Mouse (Mus musculus) urinary bladder, adult 18-20 months (tissue): ENCODE results near the gene A830031A19Rik.

ENCODE experiments used
- DNase-seq, 2 experiments: peaks; one replicate each; pipeline ENCODE4 v3.0.0; 2022; ENCODE audit warnings: low spot score in 2 of 2, mixed read lengths in 2 of 2

The A830031A19Rik gene

GRCm38 (mm10) chr11:24095656-24096353, 21.0 kb upstream of the A830031A19Rik start:
- DNase-seq = no peak

DNA sequence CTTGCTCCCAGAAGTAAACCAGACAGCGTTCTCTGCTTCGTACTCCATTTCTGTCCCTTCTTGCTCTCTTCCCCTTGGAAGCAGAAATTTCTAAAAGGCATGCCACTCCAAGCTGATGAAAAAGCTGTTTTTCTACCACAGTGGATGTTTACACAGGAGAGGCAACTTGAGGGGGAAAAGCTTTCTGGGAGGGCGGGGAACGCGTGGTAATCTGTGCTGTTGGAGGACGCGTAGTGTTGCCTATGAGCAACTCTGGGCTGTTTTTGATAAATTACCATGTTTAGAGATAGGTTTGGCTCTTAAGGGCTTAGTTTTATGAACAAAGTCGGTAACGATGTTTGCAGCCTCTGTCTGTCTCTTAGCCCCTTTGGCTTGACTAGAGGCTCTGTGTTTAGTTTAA, 20.4 kb upstream of the A830031A19Rik start:
- DNase-seq = no peak

GRCm38 (mm10) chr11:24094086-24094487, 19.2 kb upstream of the A830031A19Rik start:
- no peak for DNase-seq

DNA sequence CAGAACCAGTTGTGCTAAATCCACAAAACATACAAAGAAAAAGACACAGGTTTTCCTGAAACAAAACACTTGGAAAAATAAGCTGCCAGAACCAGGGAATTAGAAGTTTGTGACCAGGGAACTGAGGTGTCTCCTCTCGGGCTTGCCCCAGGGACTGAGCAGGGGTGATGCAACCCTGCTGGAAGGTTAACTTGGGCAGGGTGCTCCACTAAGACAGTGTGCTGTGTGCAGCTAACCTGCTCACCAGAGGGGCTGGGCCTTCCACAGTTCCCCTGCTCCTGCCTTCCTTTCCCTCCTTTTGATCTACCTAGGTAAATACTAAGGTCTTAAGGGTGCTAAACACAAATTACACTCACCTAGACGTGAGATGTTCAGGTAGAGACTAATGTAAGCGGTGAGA, 17.8 kb upstream of the A830031A19Rik start:
- no peak for DNase-seq

DNA sequence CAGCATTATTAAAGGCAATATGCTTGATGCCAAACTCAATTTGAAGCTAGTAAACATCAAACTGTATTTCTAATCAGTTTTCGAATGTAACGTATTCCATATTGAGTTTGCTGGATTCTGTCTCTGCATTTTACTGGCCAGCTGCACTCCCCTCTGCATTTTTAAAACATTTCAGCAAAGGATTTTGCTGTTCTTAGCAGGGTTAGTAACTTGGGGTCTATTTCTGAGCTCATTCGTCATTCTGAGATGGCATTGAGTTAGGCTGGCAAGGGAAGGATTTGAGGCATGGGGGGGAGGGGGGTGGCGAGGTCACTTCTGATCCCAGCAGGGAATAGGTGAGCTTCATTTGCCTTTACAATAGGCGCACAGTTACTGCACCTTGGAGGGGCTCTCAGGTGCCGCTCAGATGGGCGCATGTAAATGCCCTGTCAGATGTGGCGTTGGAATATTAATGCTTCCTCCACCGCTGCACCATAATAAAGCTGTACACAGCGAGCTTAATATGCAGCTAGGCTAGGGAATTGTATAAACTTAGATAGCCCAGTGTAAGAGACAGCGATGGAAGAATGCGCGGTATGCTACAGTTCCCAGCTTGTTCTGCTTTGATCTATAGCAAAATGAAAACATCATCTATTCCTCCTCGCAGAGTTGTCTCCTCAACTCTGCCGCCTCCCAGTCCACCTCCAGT, 16.7 kb upstream of the A830031A19Rik start:
- DNase-seq = no peak

DNA sequence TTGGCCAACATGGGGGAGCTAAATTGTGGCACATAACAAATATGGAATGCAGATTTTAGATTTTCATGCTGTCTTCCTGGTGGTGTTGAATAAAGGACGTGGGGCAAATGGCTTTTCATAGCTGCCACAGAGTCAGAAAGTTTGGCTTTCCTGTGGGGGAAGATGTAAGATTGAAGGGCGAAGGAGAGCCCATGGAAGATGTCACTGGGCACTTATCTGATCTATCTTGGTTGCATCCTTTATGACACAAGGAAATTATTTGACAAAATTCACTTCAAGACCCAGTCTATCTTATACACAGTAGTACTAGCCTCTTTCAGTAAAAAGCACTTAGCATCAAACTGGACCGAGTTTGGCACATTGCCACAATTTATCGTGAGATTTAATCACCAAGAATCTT, 15.6 kb upstream of the A830031A19Rik start:
- no peak for DNase-seq

DNA sequence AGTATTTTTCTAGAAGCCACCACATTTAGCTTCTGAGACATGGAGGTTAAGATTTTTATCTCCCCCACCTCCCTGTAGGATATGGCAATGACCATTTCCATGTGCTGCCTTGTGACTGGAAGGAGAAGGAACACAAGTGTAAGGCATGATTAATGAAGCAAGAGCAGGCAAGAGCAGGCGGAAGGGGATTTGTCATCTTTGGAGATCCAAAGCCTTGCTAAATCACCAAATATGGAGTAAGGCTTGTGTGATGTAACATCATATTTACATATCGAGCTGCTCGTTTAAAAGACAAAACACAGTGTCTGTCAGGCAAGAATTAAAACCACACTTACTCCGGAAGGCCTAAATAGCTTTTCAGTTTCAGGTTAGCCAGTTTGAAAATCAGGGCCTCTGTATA, 12.2 kb upstream of the A830031A19Rik start:
- DNase-seq = no peak

DNA sequence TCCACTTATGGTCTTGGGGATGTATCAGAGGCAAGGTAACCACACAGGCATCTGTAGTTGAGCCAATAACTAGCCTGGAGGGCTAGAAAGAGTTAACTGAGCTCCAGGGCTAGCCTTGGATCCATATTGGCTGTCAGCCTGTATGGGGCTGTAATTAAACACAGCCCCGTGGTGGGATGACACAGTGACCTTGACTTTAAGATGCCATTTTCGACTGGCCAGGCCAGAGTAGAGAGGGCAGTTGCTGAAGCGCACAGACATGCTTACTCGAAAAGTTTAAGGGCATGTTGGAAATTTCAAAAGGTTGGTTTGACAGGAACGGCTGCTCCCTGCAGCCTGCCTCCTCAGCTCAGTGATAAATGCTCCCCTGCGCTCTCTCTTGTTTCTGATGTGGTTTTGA, 11.1 kb upstream of the A830031A19Rik start:
- DNase-seq = no peak

DNA sequence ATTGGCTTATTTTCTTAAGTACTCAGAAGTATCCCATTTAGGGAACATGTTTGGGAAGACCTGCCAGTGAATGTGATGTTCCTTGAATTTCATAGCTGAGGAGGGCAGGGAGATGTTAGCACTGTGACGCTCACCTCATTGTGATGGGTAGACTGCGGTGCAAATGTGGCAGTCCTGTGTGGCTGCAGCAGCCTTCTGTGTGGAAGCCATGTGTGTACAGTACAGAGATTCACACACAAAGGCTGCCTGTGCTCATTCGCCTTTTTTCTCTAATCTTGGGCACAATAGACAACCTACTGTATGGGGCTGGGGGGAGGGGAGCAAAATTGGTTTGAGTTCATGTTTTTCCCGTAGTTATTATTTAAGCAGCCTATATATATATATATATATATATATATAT, 9.7 kb upstream of the A830031A19Rik start:
- no peak for DNase-seq

- no peak for DNase-seq
Observed at GRCm38 (mm10) chr11:24084077-24084476, 9.2 kb upstream of the A830031A19Rik start.

- DNase-seq = no peak
Observed at GRCm38 (mm10) chr11:24083423-24083822, 8.6 kb upstream of the A830031A19Rik start.

DNA sequence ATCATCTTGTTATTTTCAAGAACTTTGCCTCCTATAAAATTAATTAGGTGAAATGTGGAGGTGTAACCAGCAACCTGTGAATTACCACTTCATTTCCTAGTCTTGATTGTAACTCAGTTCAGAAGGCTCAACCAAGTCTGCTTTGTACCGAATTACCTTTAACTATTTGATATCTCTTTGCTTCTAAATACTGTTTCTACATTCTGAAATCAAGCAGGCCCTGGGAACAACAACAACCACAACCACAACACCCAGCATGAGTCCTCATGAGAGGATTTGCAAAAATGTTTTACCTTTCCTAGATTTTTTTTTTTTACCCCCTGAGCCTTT, 8.2 kb upstream of the A830031A19Rik start:
- no peak for DNase-seq

- no peak for DNase-seq
Observed at GRCm38 (mm10) chr11:24082385-24083075, 7.7 kb upstream of the A830031A19Rik start.

DNA sequence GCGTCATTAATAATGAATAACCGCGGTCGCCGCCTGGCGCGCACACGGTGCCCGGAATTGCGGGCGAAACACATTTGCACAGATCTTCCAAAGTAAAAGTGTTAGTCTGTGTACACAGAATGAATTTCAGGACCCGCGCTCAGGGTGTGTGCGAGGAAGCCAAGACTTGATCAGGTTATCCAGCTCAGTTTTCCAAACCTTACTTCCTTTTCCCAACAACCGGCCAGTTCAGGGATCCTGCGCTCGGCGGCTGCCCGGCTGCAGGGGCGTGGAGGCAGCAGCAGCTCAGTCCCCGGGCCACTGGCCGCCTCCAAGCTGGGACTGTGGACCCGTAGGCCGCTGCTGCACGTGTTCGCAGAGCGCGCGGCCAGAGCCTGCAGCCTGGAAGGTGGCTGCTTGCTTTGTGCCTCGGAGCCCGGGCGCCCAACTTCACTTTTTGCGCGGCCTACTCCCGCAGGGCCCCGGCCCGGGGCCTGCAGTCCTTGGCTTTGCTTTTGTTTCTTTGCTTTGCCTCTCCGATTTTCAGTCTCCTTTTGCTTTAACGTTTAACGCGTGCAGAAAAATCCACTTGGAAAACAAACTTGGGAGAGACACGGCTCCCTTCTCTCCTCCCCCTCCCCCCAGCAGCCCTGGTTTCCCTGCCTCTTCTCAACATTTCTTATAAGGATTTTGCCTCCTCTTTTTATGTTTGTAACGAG, 7.0 kb upstream of the A830031A19Rik start:
- peak in 1 of 2 experiments; percentile 6 for DNase-seq

DNA sequence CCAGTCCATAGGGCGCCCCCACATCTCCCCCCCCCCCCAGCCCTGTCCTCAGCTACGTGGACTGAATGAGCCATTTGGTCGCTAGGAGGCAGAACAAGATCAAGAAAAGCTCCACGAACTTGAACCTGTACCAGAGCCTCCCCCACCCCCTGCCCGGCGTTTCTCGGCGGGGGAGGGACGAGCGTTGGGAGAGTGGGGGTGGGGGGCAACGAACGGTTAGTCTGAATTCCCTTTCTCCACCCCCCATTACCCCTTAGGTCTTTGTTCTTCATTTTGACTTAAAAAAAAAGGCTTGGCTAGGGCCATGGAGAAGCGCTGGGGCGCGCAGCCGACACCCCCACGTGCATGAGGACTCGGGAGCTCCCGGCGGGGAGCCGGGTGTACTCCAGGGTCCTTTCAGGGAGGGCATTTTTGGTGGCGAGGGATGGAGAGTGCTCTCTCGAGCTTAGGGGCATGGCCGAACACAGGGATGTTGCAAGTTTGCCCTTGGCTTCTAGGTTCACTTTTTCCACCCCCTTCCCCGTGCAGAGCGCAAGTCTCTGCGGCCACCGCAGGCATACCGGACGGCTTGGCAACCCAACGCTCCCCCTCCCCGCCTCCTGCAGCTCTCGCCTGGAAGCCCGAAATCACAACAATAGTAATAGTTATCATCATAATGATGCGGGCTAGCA, 6.3 kb upstream of the A830031A19Rik start:
- DNase-seq = peak in 1 of 2 experiments; percentile 43

- peak in 1 of 2 experiments; percentile 42 for DNase-seq
Observed at GRCm38 (mm10) chr11:24080541-24080940, 5.7 kb upstream of the A830031A19Rik start.

- DNase-seq = peak in 1 of 2 experiments; percentile 46
Observed at GRCm38 (mm10) chr11:24079392-24080391, 4.8 kb upstream of the A830031A19Rik start.

- DNase-seq = peak in 1 of 2 experiments; percentile 31
Observed at GRCm38 (mm10) chr11:24078706-24079316, 4.0 kb upstream of the A830031A19Rik start.

DNA sequence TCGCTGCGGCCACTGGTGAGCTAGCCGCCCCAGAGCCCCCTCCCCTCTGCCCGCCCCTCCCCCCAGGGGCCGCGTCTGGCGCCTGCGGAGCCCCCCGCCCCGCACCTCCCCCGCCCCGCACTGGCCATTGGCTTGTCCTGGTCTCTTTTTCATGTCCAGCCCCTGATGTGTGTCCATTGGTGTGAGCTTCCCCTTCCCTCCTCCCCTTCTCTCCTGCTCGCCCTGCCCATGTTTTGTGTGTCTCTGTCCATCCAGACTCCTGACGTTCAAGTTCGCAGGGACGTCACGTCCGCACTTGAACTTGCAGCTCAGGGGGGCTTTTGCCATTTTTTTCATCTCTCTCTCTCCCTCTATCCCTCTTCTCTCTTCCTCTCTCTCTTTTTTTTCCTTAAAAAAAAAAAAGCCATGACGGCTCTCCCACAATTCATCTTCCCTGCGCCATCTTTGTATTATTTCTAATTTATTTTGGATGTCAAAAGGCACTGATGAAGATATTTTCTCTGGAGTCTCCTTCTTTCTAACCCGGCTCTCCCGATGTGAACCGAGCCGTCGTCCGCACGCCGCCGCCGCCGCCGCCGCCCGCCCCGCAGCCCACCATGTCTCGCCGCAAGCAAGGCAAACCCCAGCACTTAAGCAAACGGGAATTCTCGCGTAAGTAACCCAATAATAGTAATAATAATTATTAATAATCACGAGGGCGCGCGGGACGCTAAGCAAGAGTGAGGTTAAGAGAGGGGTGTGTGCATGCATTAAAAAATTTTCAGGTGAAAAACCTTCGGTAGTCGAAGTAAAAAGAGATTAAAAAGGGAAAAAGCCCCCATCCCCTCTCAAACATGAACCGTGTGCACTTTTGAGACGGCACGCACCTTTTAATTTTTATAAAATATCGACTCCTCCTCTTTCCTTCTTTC, 3.2 kb upstream of the A830031A19Rik start, which contains the start of gene Bcl11a:
Gene Bcl11a (plus strand): TSS at position 262 of the 911 bp plus-strand sequence.
- DNase-seq = no peak
